Mouse (Mus musculus) megakaryocyte, embryonic 14.5 days (primary cell): Measurements from ENCODE around the gene Arid4b.

Experiments
- FLI1 ChIP-seq: IDR thresholded peaks from 2 replicates; pipeline ENCODE4 v1.6.1; 2012; ENCODE audit warnings: low read length, inconsistent platforms, mixed read lengths
- GATA1 ChIP-seq: IDR thresholded peaks from 3 replicates; pipeline ENCODE4 v1.6.1; 2012; ENCODE audit warnings: mixed read lengths, low read length, inconsistent platforms, borderline replicate concordance

DNA sequence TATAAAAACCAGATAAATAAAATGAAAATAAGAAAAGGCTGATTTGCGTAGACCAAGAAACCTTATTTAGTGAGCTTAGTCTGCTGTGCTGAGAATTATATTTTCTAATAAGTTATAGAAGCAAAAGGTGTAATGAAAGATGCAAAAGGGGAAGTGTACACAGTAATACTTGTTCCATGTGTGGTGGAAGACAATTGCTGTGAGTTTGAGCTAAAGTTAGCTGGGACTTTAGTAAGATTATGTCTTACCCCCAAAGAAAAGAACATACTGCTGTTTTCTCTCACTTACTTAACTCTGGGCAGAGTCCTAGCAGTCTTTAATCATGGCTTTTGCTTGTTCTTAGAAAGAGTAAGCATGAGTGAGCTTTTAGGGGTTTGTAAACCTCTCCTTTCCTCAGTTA, 11.3 kb downstream of the Arid4b start:
- TF ChIP-seq GATA1 (no peak), FLI1 (no peak)
